Mouse (Mus musculus) lung, postnatal 36 days (tissue): Measurements from ENCODE around the gene Cirbp.

Experiments used
- DNase-seq: peaks from one replicate; pipeline ENCODE4 v3.0.0; 2022; ENCODE audit warnings: mixed read lengths

Gene Cirbp

GRCm38 (mm10) chr10:80138553-80139438 is 27.0 kb upstream of the Cirbp start, which contains the start of gene Atp5d:
Gene Atp5d, plus strand, starts transcription at chr10:80138632.
- no peak for DNase-seq

- no peak for DNase-seq
These were observed 26.4 kb upstream of the Cirbp start for GRCm38 (mm10) chr10:80139439-80139775.

DNA sequence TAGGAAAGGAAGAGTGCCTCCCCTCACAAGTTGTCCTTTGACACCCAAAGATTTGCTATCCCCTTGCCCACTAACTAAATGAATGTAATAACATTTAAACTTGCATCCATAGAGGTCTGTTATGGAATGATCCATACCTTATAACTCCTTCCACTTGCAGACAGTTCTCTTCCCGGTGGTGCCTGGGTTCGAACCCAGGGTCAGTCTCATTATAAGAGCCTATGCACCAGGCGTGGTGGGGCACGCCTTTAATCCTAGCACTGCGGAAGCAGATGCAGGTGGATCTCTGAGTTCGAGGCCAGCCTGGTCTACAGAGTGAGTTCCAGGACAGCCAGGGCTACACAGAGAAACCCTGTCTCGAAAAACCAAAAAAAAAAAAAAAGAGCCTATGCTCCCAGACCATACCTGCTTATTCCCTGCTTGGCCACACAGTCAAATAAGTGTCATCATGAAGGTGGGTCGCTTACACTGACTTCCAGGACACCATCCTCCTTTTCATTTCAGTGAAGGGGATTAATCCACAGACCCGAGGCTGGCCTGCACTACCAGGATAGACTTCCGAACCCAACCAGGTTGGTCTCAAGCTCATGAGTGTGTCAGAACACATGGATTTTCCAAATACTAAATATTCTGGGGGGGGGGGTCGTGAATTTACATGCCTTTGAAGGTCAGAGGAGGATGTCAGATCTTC is 25.7 kb upstream of the Cirbp start:
- no peak for DNase-seq

DNA sequence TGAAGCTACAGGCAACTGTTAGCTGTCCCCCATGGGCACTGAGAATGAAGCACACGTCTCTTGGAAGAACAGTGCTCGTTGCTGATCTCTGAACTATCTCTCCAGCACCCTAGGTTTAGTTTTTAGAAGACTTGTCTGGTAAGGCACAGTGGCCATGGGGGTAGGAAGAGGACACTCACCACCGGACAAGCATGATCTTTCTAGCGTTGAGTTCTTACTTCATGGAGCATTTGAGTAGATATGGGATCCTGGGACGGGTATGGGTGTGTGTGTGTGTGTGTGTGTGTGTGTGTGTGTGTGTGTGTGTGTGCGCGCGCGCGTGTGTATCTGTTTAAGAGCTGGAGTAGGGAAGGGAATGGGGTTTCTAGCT is 25.1 kb upstream of the Cirbp start, which contains the start of gene Cbarp:
TSS of gene Cbarp (minus strand) at position 170 of the 370 bp plus-strand sequence.
- DNase-seq: no peak

DNA sequence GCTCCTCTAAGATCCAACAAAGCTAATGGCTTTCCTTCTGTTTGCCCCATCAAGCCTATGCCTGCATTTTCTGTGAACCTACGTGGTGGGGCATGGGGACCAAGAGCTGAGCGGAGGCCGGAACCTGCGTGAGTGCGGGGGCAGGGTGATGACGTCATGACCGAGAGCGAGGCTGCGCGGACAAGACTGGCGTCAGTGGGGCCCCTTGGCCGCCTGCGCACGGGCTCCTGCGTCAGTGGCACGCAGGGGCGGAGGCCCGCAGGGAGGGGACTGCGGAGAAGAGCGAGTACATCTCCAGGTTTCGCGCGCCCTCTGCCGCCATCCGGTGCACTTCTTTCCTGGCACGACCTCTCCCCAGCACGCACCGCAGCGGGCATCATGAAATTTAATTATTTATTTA is 24.5 kb upstream of the Cirbp start:
- DNase-seq: peak; percentile 98

- DNase-seq: peak; percentile 99
These were observed 23.8 kb upstream of the Cirbp start for GRCm38 (mm10) chr10:80141786-80142529.

DNA sequence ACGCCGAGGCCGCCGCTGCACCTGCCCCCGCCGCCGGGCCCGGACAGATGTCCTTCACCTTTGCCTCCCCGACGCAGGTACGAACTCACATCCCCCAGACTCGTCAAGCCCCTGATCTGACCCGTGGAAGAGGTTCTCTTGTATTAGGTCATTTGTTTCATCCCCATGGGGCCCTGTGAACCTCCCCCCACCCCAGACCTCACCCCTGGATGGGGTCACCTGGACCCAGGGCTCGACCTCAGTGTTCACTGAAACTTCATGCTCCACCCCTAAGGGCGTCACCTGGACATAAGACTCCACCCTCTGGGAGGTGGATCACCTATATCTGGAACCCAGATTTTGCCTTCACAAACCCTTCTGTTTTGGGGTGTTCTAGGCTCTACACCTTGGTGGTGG is 23.3 kb upstream of the Cirbp start:
- DNase-seq: peak; percentile 58

DNA sequence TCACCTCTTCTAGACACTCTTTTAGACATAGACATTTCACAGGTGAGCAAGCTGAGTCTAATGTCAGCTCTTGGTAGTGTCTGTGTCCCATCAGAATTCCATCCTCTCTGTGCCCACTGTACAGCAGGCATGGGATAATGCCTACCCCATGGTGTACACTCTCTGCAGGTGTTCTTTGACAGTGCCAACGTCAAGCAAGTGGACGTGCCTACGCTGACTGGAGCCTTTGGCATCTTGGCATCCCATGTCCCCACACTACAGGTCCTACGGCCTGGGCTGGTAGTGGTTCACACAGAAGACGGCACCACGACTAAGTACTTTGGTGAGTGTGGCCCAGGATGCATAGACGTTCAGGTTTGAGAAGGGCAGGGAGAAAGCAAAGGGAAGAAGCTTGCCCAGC is 22.1 kb upstream of the Cirbp start:
- DNase-seq: no peak

DNA sequence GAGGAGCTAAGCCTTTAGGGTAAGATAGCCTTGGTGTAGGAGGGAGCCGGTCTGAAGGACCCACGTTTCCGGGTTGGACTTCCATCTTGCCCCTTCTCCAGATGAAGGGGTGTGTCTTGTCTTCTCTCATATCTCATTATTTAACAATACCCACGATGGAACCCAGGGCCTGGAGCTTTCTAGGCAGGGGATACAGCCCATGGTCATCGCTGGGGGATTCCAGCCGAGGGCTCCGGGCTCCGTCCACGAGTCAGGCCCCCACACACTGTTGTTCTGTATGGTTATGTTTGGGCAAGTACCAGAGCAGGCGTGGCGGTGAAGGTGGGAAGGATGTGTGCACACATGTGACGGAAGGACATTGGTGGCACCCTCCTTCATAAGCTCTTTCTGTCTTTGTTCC is 21.6 kb upstream of the Cirbp start:
- DNase-seq: no peak

GRCm38 (mm10) chr10:80144864-80145838 is 20.6 kb upstream of the Cirbp start:
- DNase-seq: peak; percentile 88

- peak; percentile 79 for DNase-seq
These were observed 19.9 kb upstream of the Cirbp start for GRCm38 (mm10) chr10:80145896-80146295.

DNA sequence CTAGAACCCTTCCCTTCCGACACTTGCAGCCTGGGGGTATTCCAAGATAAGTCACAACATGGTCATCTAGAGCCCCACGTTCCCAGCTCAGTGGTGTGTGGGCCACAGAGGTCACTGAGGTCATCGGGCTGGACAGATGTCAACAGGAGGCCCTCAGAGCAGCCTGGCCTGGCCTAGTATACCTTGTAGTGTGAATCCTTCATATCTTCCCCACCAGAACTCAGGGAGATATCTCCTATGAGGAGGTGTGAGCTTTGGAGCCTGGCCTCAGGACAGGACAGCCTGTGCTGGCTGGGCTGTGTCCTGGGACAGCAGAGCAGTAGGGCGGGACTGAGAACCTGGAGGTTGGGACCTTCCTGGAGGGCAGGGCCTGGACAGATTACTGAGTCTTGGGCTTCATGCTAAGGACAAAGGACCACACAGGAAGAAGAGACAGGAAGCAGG is 19.2 kb upstream of the Cirbp start:
- DNase-seq: no peak

GRCm38 (mm10) chr10:80147146-80147718 is 18.6 kb upstream of the Cirbp start:
- DNase-seq: no peak

GRCm38 (mm10) chr10:80147719-80148601 is 17.8 kb upstream of the Cirbp start, which contains the start of gene Midn:
Gene Midn, plus strand, starts transcription at chr10:80148272.
- DNase-seq: peak; percentile 86

DNA sequence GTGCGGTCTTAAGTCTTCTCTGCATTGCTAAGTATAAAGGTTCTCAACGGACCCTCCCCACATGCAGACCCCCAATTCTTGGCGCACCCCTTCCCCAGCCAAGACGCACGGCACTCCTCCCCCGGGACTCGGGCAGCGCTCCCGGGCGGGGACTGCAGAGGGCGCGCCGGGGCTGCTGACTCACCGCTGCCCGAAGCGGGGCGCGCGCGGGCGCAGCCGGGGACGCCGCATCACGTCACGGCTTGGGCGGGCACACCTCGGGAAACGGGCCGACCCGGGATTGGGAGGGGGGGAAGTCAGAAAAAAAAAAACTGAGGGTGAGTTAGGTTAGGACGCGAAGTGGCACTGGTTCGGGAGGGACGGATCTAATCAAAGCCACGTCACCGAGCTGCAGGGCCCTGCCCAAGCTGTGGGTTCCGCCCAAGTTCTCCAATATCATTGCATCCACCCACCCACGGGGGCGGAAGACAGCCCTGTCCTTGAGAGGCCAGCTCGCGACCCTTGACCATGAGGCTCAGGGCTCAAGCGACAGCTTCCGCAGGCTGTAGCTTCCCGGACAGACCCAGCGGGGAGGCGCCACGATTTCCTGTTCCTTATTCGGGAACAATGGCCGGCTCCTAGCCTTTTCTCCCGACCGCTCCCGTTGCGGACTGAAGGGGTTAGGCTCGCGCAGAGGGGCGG is 17.0 kb upstream of the Cirbp start:
- peak; percentile 95 for DNase-seq

DNA sequence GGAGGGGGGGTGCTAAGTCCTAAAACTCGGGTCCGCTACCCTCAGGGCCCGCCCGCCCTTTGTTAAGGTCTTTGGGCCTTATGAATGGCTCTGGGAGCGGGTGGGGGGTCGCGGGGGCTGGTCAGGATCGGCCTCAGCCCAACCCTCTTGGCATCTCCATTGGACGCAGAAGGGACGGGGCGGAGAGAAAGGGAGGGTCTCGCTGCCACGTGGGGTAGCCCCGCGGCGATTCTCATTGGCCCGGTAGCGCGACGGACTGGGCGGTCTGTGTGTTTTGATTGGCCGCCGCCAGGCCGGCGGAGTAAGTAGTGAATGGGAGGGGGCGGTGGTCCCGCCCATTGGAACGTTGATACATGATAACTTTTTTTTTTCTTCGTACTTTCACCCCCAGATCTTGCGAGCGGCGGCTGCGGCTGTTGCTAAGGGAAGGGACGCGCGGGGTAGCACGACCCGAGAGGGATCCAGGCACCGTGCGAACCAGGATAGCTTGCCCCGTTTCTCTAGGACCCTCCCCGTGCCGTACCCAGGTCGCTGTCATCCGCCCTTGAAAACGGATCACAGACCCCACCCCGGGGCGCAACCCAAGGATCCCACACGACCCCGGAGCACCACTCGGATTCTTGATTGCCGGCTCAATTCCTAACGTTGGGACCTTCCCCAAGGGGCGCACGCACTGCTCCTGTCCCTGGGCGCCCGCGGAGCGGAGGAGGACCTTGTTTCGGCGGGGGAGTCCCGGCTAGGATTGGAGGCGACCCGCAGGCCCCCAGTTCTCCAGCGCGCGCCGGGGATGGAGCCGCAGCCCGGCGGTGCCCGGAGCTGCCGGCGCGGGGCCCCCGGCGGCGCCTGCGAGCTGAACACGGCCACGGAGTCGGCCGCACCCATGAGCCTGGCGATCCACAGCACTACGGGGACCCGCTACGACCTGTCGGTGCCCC is 16.2 kb upstream of the Cirbp start:
- peak; percentile 99 for DNase-seq

GRCm38 (mm10) chr10:80150226-80151210 is 15.3 kb upstream of the Cirbp start:
- DNase-seq: peak; percentile 50
